Mouse (Mus musculus) lung, adult 2 months (tissue): Measurements from ENCODE around the gene Nde1. TPM values are rescaled to one million over a fixed set of nuclear protein-coding genes. Genes with fewer than 3 reads are reported as not detected.
A peak's percentile ranks its signal among the peaks of the same experiment; 100 is the strongest.
"Not testable (repeated sequence)": the region's sequence is repeated elsewhere in the genome, so short reads cannot be mapped to it uniquely, and the experiment has no call there.

Experiments
- DNase-seq: peaks from one replicate; pipeline ENCODE4 v3.0.0; 2022
- H3K4me1 ChIP-seq: fragments of 200-500 bp; 2 replicates; pipeline ENCODE4 v1.6.1; 2011; ENCODE audit warnings: low read length; ENCODE audit not compliant: control insufficient read depth, insufficient read depth
- H3K4me3 ChIP-seq: fragments of 200-500 bp; replicated peaks from 2 replicates; pipeline ENCODE3; 2011; ENCODE audit warnings: low read depth, mild to moderate bottlenecking, control low read depth, low read length; ENCODE audit errors: extremely low read depth
- CTCF ChIP-seq: fragments of 200-500 bp; IDR thresholded peaks from 2 replicates; pipeline ENCODE4 v1.5.1; 2011; ENCODE audit warnings: mild to moderate bottlenecking, low read length, control low read depth; ENCODE audit not compliant: insufficient read depth
- POLR2A ChIP-seq: fragments of 200-500 bp; IDR thresholded peaks from 2 replicates; pipeline ENCODE4 v1.6.1; 2011; ENCODE audit warnings: low read depth, mild to moderate bottlenecking, control low read depth, low read length, borderline replicate concordance; ENCODE audit errors: extremely low read depth
- WGBS: fragments of 180-500 bp; shearing (Covaris S2); methylation state at CpG from one replicate; pipeline ENCODE4 v1.1.7; 2018; 5-methylcytosine and 5-hydroxymethylcytosine counted together
- polyA plus RNA-seq: library from polyadenylated mRNA; depleted of rRNA; stranded (reverse); fragments of >200 nt; gene quantifications from 2 replicates; pipeline ENCODE4 v1.2.3, GENCODE M21; 2012

Gene Nde1
- polyA plus RNA-seq, 1 experiment = 39.1 TPM

- H3K4me3 ChIP-seq = no peak overlapping the region
- H3K4me1 ChIP-seq = no peaks in the 10 kb centered on the region
- TF ChIP-seq POLR2A (no peak), CTCF (no peak)
- no peak for DNase-seq
- 62% methylated on average over 5 of the region's 5 CpGs for WGBS
These were observed 31.2 kb upstream of the Nde1 start for GRCm38 (mm10) chr16:14131838-14132237.

DNA sequence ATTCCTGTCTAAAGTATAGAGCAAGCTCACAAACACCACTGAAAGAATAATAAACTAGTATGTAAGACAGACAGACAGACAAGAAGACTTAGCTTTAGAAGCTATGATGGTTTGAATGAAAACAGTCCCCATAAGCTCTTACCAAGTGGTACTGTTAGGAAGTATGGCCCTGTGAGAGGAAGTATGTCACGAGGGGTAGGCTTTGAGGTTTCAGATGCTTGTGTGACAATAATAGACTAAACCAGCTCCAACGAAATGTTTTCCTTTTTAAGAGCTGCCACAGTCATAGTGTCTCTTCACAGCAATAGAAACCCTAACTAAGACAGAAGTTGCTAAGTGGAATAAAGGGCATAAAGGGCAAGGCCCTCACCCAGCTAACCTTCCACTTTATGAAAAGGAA is 28.1 kb upstream of the Nde1 start:
- WGBS = 80% methylated on average over 2 of the region's 2 CpGs
- Histone ChIP-seq H3K4me3 (no peak overlapping the region), H3K4me1 (no peaks in the 10 kb centered on the region)
- no peak for DNase-seq
- TF ChIP-seq CTCF (no peak), POLR2A (no peak)

DNA sequence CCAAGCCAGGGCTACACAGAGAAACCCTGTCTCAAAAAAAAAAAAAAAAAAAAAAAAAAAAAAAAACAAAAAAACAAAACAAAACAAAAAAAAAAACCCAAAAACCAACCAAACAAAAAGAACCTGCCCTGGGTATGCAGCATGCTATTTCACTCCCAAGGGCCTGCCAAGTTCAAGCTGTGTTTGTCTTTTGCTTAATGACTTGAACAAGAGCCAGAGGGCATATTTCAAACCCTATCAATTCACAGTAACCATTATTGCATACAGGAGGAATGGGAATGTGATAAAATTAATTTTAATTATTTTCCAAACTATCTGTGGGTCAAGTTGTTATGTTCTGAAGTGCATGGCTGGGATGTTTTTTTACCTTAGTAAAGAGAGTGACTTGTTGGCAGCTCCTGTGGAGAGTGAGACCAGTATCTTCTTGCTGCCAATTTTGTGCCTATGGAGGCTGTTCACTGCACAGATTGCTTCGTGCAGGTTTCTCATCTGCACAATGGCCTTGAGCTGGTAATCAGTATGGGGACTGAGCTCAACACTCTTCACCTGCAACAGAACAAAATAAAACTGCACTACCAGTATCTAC is 25.0 kb upstream of the Nde1 start:
- 66% methylated on average over 1 of the region's 1 CpGs for WGBS
- DNase-seq = no peak
- H3K4me3 ChIP-seq = no peak overlapping the region
- TF ChIP-seq CTCF (no peak), POLR2A (no peak)
- no peaks in the 10 kb centered on the region for H3K4me1 ChIP-seq

DNA sequence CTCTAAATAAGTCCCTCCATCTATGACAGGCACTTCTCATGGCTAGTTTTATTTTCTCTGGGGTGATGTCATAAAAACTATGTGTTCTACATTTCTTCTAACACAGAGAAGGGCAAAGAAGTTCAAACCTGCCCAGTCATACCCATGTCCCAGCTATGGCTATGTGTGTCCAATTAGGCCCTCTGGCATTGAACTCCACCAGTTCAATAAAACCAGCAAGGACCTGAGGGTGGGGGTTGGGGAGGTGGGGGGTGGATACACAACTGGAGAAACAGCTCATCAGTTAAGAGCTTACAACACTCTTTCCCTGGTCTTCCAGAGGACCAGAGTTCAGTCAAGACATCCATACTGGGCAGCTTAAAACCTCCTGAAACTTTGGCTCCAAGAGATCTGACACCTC is 24.0 kb upstream of the Nde1 start:
- TF ChIP-seq POLR2A (no peak), CTCF (no peak)
- no peak for DNase-seq
- H3K4me3 ChIP-seq = no peak overlapping the region
- no peaks in the 10 kb centered on the region for H3K4me1 ChIP-seq

DNA sequence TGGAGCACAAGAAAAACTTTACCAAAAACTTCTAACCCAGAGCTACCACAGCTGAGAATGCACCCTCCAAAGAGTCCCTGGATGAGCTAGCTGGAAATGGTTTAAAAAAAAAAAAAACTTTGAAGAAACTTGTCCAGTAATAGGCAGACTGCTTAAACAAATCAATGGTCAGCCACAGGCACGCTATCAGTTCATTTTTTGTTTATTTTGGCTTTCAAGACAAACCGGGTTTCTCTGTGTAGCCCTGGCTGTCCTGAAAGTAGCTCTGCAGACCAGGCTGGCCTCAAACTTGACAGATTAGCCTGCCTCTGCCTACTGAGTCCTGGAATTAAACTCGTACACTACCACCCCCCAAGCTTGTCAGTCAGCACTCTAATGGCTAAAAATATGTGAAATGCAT is 19.8 kb upstream of the Nde1 start:
- WGBS = 41% methylated on average over 3 of the region's 3 CpGs
- no peak for DNase-seq
- no peak for TF ChIP-seq CTCF
- no peak for TF ChIP-seq POLR2A
- Histone ChIP-seq H3K4me1 (no peaks in the 10 kb centered on the region), H3K4me3 (no peak overlapping the region)

DNA sequence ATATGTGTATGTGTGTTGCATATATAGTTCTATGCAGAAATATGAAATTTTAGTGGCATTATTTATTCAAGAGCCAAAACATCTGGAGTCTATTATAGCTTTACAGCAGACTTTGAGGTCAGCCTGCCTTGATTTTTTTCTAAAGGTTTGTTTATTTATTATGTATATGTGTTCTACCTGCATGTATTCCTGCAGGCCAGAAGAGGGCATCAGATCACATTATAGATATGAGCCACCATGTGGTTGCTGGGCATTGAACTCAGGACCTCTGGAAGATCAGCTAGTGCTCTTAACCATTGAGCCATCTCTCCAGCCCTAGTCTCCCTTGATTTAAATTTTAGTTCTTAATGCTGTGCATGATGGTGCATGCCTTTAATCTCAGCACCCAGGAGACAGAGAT is 15.4 kb upstream of the Nde1 start:
- TF ChIP-seq POLR2A (no peak), CTCF (no peak)
- H3K4me3 ChIP-seq = no peak overlapping the region
- no peaks in the 10 kb centered on the region for H3K4me1 ChIP-seq
- no peak for DNase-seq

DNA sequence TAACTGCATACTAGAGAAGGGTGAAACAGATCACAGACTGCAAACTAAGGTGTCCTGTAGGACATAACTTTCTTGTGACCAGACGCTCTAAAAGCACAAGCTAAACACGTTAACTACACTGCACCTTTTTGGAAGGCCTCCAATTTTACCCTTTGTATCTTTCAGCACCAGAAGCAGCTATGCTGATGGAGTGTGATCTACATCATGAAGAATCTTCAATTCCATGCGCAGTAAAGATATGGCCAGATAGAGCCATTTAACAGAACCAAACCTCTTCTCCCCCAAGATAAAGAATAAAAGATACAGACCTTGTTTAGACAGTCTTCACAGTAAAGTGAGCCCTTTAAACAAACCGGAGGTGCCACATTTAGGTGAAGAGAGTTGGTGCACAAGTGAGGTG is 11.4 kb upstream of the Nde1 start:
- Histone ChIP-seq H3K4me3 (no peak overlapping the region), H3K4me1 (no peaks in the 10 kb centered on the region)
- TF ChIP-seq POLR2A (no peak), CTCF (no peak)
- no peak for DNase-seq
- 88% methylated on average over 4 of the region's 4 CpGs for WGBS

DNA sequence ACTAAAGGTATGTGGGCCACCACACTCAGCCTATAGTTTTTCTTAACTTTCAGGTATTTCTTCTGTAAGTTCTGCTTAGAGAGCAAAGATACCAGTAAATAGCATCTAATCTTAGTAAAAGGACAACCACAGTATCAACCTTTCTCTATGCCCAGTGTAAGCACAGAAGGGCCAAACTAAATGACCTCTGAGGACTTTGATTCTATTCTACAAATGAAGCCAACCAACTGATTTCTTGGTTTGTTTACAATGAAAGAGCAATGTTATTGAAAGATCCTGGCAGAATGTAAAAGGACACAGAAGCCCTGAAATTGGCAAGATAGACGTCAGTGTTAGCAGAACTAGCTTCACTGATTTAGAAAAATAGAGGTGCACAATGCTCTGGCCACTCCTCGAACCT is 7.4 kb upstream of the Nde1 start:
- whole genome bisulfite sequencing = 56% methylated on average over 1 of the region's 2 CpGs
- not testable (repeated sequence) for H3K4me1 ChIP-seq, DNase-seq, H3K4me3 ChIP-seq

DNA sequence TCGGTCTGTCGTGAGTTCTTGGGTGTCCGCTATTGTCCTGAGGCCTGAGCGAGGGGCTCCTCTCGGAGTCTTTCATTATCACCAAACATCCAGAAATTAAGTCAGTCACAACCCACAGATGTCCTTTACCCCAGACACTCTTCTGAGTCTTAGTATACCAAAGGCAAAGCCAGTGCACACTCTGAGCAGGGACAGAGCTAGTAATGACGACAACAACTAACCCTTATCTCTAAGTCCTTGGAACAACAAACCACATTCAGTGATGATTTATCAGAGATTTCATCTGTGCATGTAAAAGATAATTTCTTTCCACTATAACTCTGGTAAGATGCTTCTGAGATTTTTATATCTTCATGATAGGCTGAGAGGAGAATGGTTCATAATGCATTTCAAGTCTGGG is 6.8 kb upstream of the Nde1 start:
- no peak for DNase-seq
- 91% methylated on average over 6 of the region's 6 CpGs for WGBS
- H3K4me1 ChIP-seq = no peaks in the 10 kb centered on the region; the same call in none of the 2 replicates
- TF ChIP-seq CTCF (no peak), POLR2A (no peak)
- no peak overlapping the region for H3K4me3 ChIP-seq

DNA sequence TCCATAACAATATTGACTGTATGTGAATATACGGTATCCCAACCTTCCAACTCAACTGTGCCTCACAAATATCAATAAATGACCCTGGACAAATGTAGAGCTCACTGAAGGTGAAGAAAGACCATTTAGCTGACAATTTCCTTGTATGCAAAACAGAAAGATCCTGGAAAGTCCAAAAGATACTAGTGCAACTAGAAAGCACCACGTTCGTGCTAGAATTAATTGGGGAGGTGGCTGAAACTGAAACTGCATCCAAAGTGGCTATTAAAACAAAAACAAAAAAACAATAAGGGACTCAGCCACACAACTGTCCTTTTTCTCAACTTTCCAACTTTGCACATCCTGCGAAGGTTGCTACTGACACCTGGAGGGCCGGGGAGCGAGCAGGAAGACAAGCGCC is 4.5 kb upstream of the Nde1 start:
- DNase-seq = no peak
- no peak for TF ChIP-seq CTCF
- TF ChIP-seq POLR2A = no peak
- WGBS = 7% methylated on average over 7 of the region's 7 CpGs
- peak overlapping the region; percentile 84 for H3K4me3 ChIP-seq
- H3K4me1 ChIP-seq = no peaks in the 10 kb centered on the region; the same call in none of the 2 replicates
